Mouse (Mus musculus): Measurements from ENCODE around the gene Zdhhc16.

Gene Zdhhc16

GRCm38 (mm10) chr19:41910396-41910795, 22.9 kb upstream of the Zdhhc16 start:
- ChIA-PET CTCF (interaction anchor here in 3 of 4 experiments (0.6 to 0.7 kb wide), 3 partner anchors 11 to 255 kb away, joined by 3 to 10 read pairs (median 4); partner anchors contain the start of gene Pi4k2a (in 1 of the 3)), POLR2A (interaction anchor here (0.6 to 4.8 kb wide), 19 partner anchors 7 to 897 kb away, joined by 3 to 31 read pairs (median 4); partner anchors contain the start of genes Exosc1 (in 2 of the 4) and Zdhhc16 (in 2 of the 4))

DNA sequence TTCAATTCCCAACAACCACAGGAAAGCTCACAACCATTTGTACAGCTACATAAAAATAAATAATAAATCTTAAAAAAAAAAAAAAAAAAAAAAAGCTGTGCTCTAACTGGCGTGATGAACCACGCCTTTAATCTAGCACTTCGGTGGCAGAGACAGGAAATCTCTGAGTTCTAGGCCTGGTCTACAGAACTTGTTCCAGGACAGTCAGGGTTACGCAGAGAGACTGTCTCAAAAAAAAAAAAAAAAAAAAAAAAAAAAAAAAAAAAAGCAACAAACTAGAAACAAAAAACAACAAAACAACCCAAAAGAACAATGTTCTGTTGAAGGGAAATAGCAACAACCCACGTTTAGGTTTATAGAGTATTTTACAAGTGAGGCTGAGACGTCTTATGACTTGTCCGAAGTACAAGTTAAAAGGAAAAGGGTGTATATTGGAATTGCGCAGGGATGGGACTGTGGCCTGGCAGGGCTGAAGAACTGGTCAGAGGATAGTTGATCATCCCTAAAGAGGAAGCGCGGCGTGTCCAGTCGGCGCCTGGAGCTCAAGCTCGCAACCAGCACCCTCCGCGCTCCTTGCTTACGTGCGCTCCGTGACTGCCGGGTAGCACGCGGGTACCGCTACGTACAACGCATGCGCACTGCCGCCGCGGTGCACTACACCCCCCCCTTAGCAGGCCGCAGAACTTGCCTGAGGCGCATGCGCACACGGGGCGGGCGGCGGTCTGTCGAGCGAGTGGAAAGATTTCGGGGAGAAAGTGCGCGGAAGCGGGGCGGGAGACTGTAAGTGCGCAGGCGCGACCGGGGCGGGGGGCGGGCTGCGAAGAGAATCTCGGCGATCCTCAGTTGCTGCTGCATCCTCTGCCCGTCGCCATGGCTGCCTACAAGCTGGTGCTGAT, 21.9 kb upstream of the Zdhhc16 start, which contains the start of gene Pgam1:
Gene Pgam1, plus strand, starts transcription at position 746 of the 896 bp plus-strand sequence.
- POLR2A ChIA-PET, result interaction anchor here (0.6 to 4.8 kb wide), 47 partner anchors 8 to 898 kb away, joined by 3 to 31 read pairs (median 4); partner anchors contain the start of genes Exosc1 (in 4 of the 4), Zdhhc16 (in 4 of the 4), Pi4k2a (in 2 of the 4) and Avpi1 (in 1 of the 4)
- CTCF ChIA-PET, result interaction anchor here (0.6 to 1.6 kb wide), 6 partner anchors 12 to 282 kb away, joined by 3 to 10 read pairs (median 4); partner anchors contain the start of gene Pi4k2a (in 1 of the 4)

- CTCF ChIA-PET, result interaction anchor here in 3 of 4 experiments (0.5 to 1.6 kb wide), 4 partner anchors 20 to 114 kb away, joined by 3 to 5 read pairs (median 4); no protein-coding TSS in a partner anchor
- POLR2A ChIA-PET, result interaction anchor here (0.6 to 4.8 kb wide), 59 partner anchors 9 to 1640 kb away, joined by 3 to 44 read pairs (median 4); partner anchors contain the start of genes Exosc1 (in 3 of the 4), Zdhhc16 (in 3 of the 4), Pi4k2a (in 2 of the 4) and Avpi1 (in 1 of the 4)
Observed at GRCm38 (mm10) chr19:41912121-41913080, 20.9 kb upstream of the Zdhhc16 start.

GRCm38 (mm10) chr19:41913774-41914591, 19.3 kb upstream of the Zdhhc16 start:
- CTCF ChIA-PET, result interaction anchor here (0.5 to 1.5 kb wide), 11 partner anchors 8 to 472 kb away, joined by 3 to 7 read pairs (median 4); no protein-coding TSS in a partner anchor
- POLR2A ChIA-PET, result interaction anchor here in 2 of 4 experiments (0.6 to 4.8 kb wide), 22 partner anchors 9 to 292 kb away, joined by 3 to 44 read pairs (median 4); partner anchors contain the start of genes Exosc1 (in 2 of the 2), Pi4k2a (in 2 of the 2) and Zdhhc16 (in 2 of the 2)

DNA sequence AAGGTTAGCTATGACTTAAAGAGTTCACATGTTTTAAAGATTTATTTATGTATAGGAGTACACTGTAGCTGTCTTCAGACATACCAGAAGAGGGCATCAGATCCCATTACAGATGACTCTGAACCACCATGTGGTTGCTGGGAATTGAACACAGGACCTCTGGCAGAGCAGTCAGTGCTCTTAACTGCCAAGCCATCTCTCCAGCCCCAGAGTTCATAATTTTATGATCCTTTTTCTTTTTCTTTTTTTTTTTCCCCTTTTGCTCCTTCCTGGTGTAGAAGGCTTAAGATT, 18.7 kb upstream of the Zdhhc16 start:
- ChIA-PET POLR2A (interaction anchor here in 2 of 4 experiments (0.6 to 4.8 kb wide), 13 partner anchors 8 to 293 kb away, joined by 3 to 44 read pairs (median 7); partner anchors contain the start of genes Exosc1 (in 2 of the 2) and Zdhhc16 (in 2 of the 2)), CTCF (interaction anchor here (0.6 to 1.4 kb wide), 10 partner anchors 9 to 471 kb away, joined by 3 to 7 read pairs (median 4); no protein-coding TSS in a partner anchor)

GRCm38 (mm10) chr19:41915294-41915693, 18.0 kb upstream of the Zdhhc16 start:
- ChIA-PET POLR2A (interaction anchor here in 3 of 4 experiments (0.9 to 4.8 kb wide), 8 partner anchors 7 to 65 kb away, joined by 4 to 44 read pairs (median 6); partner anchors contain the start of genes Exosc1 (in 1 of the 3) and Zdhhc16 (in 1 of the 3)), CTCF (interaction anchor here in 1 of 4 experiments (1.3 kb wide), 1 partner anchor 143 kb away, joined by 4 read pairs; no protein-coding TSS in a partner anchor)

DNA sequence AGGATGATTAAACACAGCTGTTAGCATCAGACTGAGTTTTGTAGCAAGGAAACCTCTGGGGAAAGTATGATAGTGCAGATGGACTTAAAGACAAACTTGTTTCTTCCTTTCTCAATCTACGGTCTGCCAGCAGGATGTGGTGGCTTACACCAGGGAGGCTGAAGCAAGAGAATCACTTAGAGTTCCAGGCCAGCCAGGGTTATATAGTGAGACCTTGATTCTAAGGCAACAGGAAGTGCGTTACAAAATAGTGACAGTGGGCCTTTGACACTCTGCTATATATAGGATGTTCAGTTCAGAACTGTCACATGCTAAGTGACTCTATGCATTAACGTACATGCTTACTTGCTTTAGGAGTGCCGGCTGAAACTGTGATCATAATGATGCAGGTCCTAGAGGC, 16.4 kb upstream of the Zdhhc16 start:
- POLR2A ChIA-PET, result interaction anchor here in 2 of 4 experiments (0.5 to 4.5 kb wide), 4 partner anchors 15 to 339 kb away, joined by 3 to 44 read pairs (median 4); partner anchors contain the start of genes Exosc1 (in 1 of the 2) and Zdhhc16 (in 1 of the 2)

DNA sequence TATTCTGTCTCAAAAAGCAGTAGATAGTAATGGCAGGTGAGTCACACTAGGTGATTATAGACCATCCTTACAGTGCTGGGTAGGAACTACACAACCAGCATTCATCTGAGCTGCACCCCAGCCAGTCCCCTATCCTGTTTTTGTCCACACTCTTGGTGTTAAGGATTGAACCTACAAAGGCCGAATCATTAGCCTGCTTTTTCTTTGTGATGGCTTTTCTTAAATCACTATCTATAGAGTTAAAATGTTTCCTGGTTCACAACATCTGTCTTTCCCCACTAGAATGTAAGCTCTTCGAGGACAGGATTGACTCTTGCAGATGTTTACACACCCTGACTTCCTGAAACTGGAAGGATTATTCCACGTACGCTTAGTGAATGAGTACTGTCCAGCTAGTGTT, 13.8 kb upstream of the Zdhhc16 start:
- POLR2A ChIA-PET, result interaction anchor here (0.7 to 5.9 kb wide), 22 partner anchors 9 to 210 kb away, joined by 3 to 56 read pairs (median 4); partner anchors contain the start of genes Exosc1 (in 2 of the 4), Zdhhc16 (in 2 of the 4) and Mms19 (in 1 of the 4)
- CTCF ChIA-PET, result interaction anchor here in 1 of 4 experiments (1.1 kb wide), 1 partner anchor 126 kb away, joined by 3 read pairs; the partner anchor contains the start of gene Hoga1

More for the DNA sequence above, 16.4 kb upstream of the Zdhhc16 start:
- CTCF ChIA-PET, result interaction anchor here in 1 of 4 experiments (0.5 kb wide), 1 partner anchor 15 kb away, joined by 6 read pairs; no protein-coding TSS in a partner anchor

GRCm38 (mm10) chr19:41920412-41921067, 12.7 kb upstream of the Zdhhc16 start:
- CTCF ChIA-PET, result interaction anchor here in 2 of 4 experiments (0.6 to 1.1 kb wide), 2 partner anchors 11 to 125 kb away, joined by 3 to 4 read pairs; partner anchors contain the start of gene Hoga1 (in 1 of the 2)

DNA sequence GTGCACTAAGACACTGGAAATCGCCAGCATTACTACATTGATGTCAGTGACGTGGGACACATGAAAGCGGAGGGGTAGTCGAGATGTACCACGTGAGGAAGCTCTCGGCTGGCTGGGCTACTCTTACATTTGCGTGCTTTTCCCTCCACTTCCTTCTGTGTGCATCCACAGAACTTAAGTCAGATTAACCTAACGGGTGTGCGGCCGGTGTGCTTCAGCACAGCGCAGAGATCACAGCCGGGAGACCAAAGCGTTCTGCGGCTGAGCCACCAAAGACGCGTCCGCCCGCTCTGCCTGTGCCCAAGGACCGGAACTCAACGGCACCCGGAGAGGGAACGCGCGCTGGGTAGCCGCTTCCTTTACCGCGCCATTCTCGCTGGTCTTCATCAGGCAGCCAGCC, 594 bp upstream of the Zdhhc16 start:
- CTCF ChIA-PET, result interaction anchor here (0.6 to 1.8 kb wide), 7 partner anchors 10 to 220 kb away, joined by 3 to 5 read pairs (median 3); partner anchors contain the start of gene Ankrd2 (in 1 of the 4)
- POLR2A ChIA-PET, result interaction anchor here (0.5 to 5.0 kb wide), 41 partner anchors 8 to 238 kb away, joined by 3 to 56 read pairs (median 4); partner anchors contain the start of genes Avpi1 (in 2 of the 4), Pgam1 (in 2 of the 4), Frat2 (in 1 of the 4) and Hoga1 (in 1 of the 4)

More at GRCm38 (mm10) chr19:41920412-41921067, 12.7 kb upstream of the Zdhhc16 start:
- POLR2A ChIA-PET, result interaction anchor here (0.9 to 5.9 kb wide), 19 partner anchors 8 to 209 kb away, joined by 3 to 56 read pairs (median 4); partner anchors contain the start of genes Exosc1 (in 2 of the 4), Zdhhc16 (in 2 of the 4), Pgam1 (in 1 of the 4) and Pi4k2a (in 1 of the 4)

GRCm38 (mm10) chr19:41934124-41934523, 844 bp downstream of the Zdhhc16 start:
- POLR2A ChIA-PET, result interaction anchor here (0.6 to 5.0 kb wide), 26 partner anchors 9 to 237 kb away, joined by 3 to 56 read pairs (median 6); partner anchors contain the start of genes Avpi1 (in 2 of the 4), Pgam1 (in 2 of the 4), Frat2 (in 1 of the 4) and Mms19 (in 1 of the 4)
- CTCF ChIA-PET, result interaction anchor here in 2 of 4 experiments (0.7 to 1.3 kb wide), 5 partner anchors 90 to 218 kb away, joined by 3 to 6 read pairs (median 4); partner anchors contain the start of gene Ankrd2 (in 1 of the 2)

- CTCF ChIA-PET, result interaction anchor here in 1 of 4 experiments (0.7 to 1.0 kb wide), 2 partner anchors 231 to 243 kb away, joined by 3 to 8 read pairs; no protein-coding TSS in a partner anchor
- POLR2A ChIA-PET, result interaction anchor here in 2 of 4 experiments (0.6 to 2.3 kb wide), 7 partner anchors 8 to 99 kb away, joined by 3 to 6 read pairs (median 3); no protein-coding TSS in a partner anchor
Observed at GRCm38 (mm10) chr19:41935921-41936320, 2.6 kb downstream of the Zdhhc16 start.

DNA sequence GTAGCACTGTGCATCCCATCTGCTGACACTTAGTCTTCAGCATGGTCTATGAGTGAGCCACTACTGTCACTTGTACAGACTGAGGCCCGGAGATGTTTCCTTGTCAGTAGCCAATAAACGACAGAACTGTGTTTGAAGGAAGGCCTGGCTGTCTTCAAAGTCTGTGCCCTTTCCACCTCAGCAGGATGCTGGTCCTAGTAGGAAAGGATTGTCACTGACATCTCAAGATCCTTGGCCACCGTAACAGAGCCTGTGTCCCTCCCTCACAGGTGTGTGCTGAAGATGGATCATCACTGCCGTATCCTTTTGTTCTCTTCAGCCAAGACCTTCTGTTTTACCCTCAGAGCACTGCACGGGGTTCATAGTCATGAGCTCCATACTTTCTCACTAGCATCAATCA, 5.3 kb downstream of the Zdhhc16 start:
- POLR2A ChIA-PET, result interaction anchor here in 3 of 4 experiments (0.7 to 12.5 kb wide), 9 partner anchors 11 to 68 kb away, joined by 3 to 88 read pairs (median 3); no protein-coding TSS in a partner anchor
- CTCF ChIA-PET, result interaction anchor here in 1 of 4 experiments (1.3 to 2.2 kb wide), 2 partner anchors 14 to 88 kb away, joined by 6 read pairs; no protein-coding TSS in a partner anchor

DNA sequence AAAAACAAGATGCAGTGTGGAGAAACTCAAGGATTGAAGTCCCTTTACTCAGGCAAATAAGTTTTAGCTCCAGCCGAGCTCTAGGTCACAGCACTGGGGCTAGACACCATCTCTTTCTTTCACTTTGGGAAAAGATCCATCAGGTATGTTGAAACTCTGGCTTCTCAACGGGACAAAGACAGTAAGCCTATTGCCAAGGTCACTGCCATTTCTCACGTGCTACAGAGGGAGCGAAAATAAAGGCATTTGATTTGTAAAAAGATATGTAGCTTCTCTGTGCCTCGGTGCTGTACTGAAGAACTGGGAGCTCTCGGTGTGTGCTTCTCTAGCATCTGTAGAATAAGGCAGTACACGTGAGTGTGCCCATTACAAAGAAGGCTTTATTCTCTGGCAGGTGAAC, 10.6 kb downstream of the Zdhhc16 start:
- ChIA-PET POLR2A (interaction anchor here (0.6 to 12.5 kb wide), 19 partner anchors 8 to 937 kb away, joined by 3 to 88 read pairs (median 4); partner anchors contain the start of genes Exosc1 (in 3 of the 4), Zdhhc16 (in 3 of the 4), Mms19 (in 1 of the 4) and Pi4k2a (in 1 of the 4)), CTCF (interaction anchor here in 2 of 4 experiments (0.5 to 1.0 kb wide), 2 partner anchors 9 to 200 kb away, joined by 3 to 4 read pairs; no protein-coding TSS in a partner anchor)
